Mouse (Mus musculus): ENCODE data around the gene Gm4952. TPM values are rescaled to one million over a fixed set of nuclear protein-coding genes. Genes with fewer than 3 reads are reported as not detected.
"Not testable (repeated sequence)": the region's sequence is repeated elsewhere in the genome, so short reads cannot be mapped to it uniquely, and the experiment has no call there.

The Gm4952 gene
- total RNA-seq, 2 experiments from 2014 or later: not detected

- DNase-seq: no peak
These were observed 1.1 kb downstream of the Gm4952 start for GRCm38 (mm10) chr19:12600684-12601480.

GRCm38 (mm10) chr19:12608336-12608735 lies 8.6 kb downstream of the Gm4952 start:
- DNase-seq: no peak

- no peak for DNase-seq
These were observed 13.9 kb downstream of the Gm4952 start for GRCm38 (mm10) chr19:12613646-12614045.

- DNase-seq: no peak
These were observed 33.4 kb downstream of the Gm4952 start, which contains the start of gene Glyat for GRCm38 (mm10) chr19:12633176-12633575. Gene Glyat (plus strand): TSS chr19:12633308.

- no peak for DNase-seq
These were observed 34.5 kb downstream of the Gm4952 start for GRCm38 (mm10) chr19:12634259-12634658.

- DNase-seq: no peak
These were observed 35.2 kb downstream of the Gm4952 start for GRCm38 (mm10) chr19:12634963-12635362.

GRCm38 (mm10) chr19:12636863-12637262 lies 37.1 kb downstream of the Gm4952 start:
- DNase-seq: no peak

- DNase-seq: no peak
These were observed 38.3 kb downstream of the Gm4952 start for GRCm38 (mm10) chr19:12638049-12638448.

GRCm38 (mm10) chr19:12649511-12649910 lies 49.7 kb downstream of the Gm4952 start:
- no peak for DNase-seq

GRCm38 (mm10) chr19:12666156-12666555 lies 66.4 kb downstream of the Gm4952 start:
- no peak for DNase-seq

GRCm38 (mm10) chr19:12668601-12669000 lies 68.8 kb downstream of the Gm4952 start:
- DNase-seq: not testable (repeated sequence)

- DNase-seq: no peak
These were observed 70.4 kb downstream of the Gm4952 start, which contains the start of gene Olfr1442 for GRCm38 (mm10) chr19:12670139-12670538. Gene Olfr1442 (plus strand): TSS chr19:12670439.

GRCm38 (mm10) chr19:12671051-12671450 lies 71.3 kb downstream of the Gm4952 start:
- DNase-seq: no peak

GRCm38 (mm10) chr19:12677812-12678211 lies 78.0 kb downstream of the Gm4952 start, which contains the start of gene Olfr1443:
Gene Olfr1443 (plus strand): TSS chr19:12678112.
- DNase-seq: no peak

Other genes starting within 250 kb of the Gm4952 start
- not detected for gene Olfr1440, start 212.7 kb upstream of the Gm4952 start, total RNA-seq (2021)
- not detected for gene Olfr1441, start 182.5 kb upstream of the Gm4952 start, total RNA-seq (2021)
- gene Pfpl, start 172.1 kb upstream of the Gm4952 start, total RNA-seq (2021): not detected
- under 1 TPM; 0.74 to 0.88 TPM for gene Mpeg1, start 139.2 kb upstream of the Gm4952 start, total RNA-seq (2021)
- gene Dtx4, start 98.5 kb upstream of the Gm4952 start, total RNA-seq (2021): 1 to 10 TPM; 6.2 to 6.7 TPM
- 1 to 10 TPM; 2.5 to 3.9 TPM for gene Fam111a, start 54.2 kb upstream of the Gm4952 start, total RNA-seq (2021)
- gene Glyat, start 33.3 kb downstream of the Gm4952 start, total RNA-seq (2021): not detected
- gene Olfr1442, start 70.5 kb downstream of the Gm4952 start, total RNA-seq (2021): not detected
- gene Olfr1443, start 78.1 kb downstream of the Gm4952 start, total RNA-seq (2021): not detected
- not detected for gene Keg1, start 95.8 kb downstream of the Gm4952 start, total RNA-seq (2021)
- 1 to 10 TPM; 3.2 to 3.4 TPM for gene Cntf, start 165.7 kb downstream of the Gm4952 start, total RNA-seq (2021)
- gene Zfp91, start 196.2 kb downstream of the Gm4952 start, total RNA-seq (2021): 10 to 100 TPM; 82.9 to 97.8 TPM
- under 1 TPM; 0.36 to 0.38 TPM for gene Lpxn, start 196.2 kb downstream of the Gm4952 start, total RNA-seq (2021)
- not detected for gene Gm5244, start 246.7 kb downstream of the Gm4952 start, total RNA-seq (2021)